Mouse (Mus musculus) stomach, embryonic 14.5 days (tissue): ENCODE measurements around the gene Vwa1. TPM values are rescaled to one million over a fixed set of nuclear protein-coding genes. Genes with fewer than 3 reads are reported as not detected.

Experiments used
- ATAC-seq: fragments of 200-750 bp; cut with Nextera tagmentation; 2 replicates; pipeline ENCODE4 v1.8.0; 2017; ENCODE audit warnings: low read depth, moderate TSS enrichment; ENCODE audit not compliant: insufficient number of reproducible peaks, insufficient read depth, low FRiP score
- H3K27ac ChIP-seq: fragments of 300-500 bp; sonication (generic); 2 replicates; pipeline ENCODE4 v1.5.1; 2014; ENCODE audit warnings: mild to moderate bottlenecking, low read length, moderate library complexity, mixed read lengths
- H3K27me3 ChIP-seq: fragments of 300-500 bp; sonication (generic); 2 replicates; pipeline ENCODE4 v1.6.1; 2014; ENCODE audit warnings: low read length, control low read depth, mixed read lengths; ENCODE audit not compliant: control insufficient read depth, insufficient read depth
- H3K36me3 ChIP-seq: fragments of 300-500 bp; sonication (generic); 2 replicates; pipeline ENCODE4 v1.6.1; 2014; ENCODE audit warnings: mild to moderate bottlenecking, control low read depth, low read length, moderate library complexity, mixed read lengths; ENCODE audit not compliant: control insufficient read depth, insufficient read depth
- H3K4me1 ChIP-seq: fragments of 300-500 bp; sonication (generic); 2 replicates; pipeline ENCODE4 v1.6.1; 2014; ENCODE audit warnings: low read length, control low read depth, mixed read lengths; ENCODE audit not compliant: control insufficient read depth, insufficient read depth
- H3K4me2 ChIP-seq: fragments of 300-500 bp; sonication (generic); replicated peaks from 2 replicates; pipeline ENCODE4 v1.6.1; 2014; ENCODE audit warnings: low read depth, low read length, control low read depth
- H3K4me3 ChIP-seq: fragments of 300-500 bp; sonication (generic); 2 replicates; pipeline ENCODE4 v1.5.1; 2014; ENCODE audit warnings: low read depth, low read length, control low read depth
- H3K9ac ChIP-seq: fragments of 300-500 bp; sonication (generic); replicated peaks from 2 replicates; pipeline ENCODE4 v1.6.1; 2014; ENCODE audit warnings: low read depth, mild to moderate bottlenecking, control low read depth, low read length, moderate library complexity, mixed read lengths
- H3K9me3 ChIP-seq: fragments of 300-500 bp; sonication (generic); 2 replicates; pipeline ENCODE4 v1.6.1; 2016; ENCODE audit warnings: low read depth, low read length, control low read depth; ENCODE audit not compliant: control insufficient read depth
- WGBS: fragments of 180-500 bp; shearing (Covaris S2); extraction: QIAGEN DNeasy Blood & Tissue Kit; methylation state at CpG from one replicate; pipeline ENCODE4 v1.1.7; 2014; 5-methylcytosine and 5-hydroxymethylcytosine counted together
- microRNA-seq: library from miRNA; unstranded; fragments of <30 nt; microRNA quantifications from one replicate; pipeline ENCODE4, GENCODE M21; 2016
- polyA plus RNA-seq: library from polyadenylated mRNA; unstranded; fragments of >200 nt; fragmentation: Nextera tagmentation; extraction: Ambion mirVana; gene quantifications from 2 replicates; pipeline ENCODE4 v1.2.1, GENCODE M21; 2014

Gene Vwa1
- polyA plus RNA-seq, 1 experiment from 2014 or later = 26.8 TPM

GRCm38 (mm10) chr4:155734951-155735702, 39.4 kb downstream of the Vwa1 start:
- Histone ChIP-seq H3K9ac (peak overlapping the region; percentile 77), H3K4me1 (peaks cover 7% of the 10 kb centered on the region), H3K36me3 (peaks cover 9% of the 10 kb centered on the region), H3K9me3 (no peaks in the 10 kb centered on the region), H3K27me3 (no peaks in the 10 kb centered on the region), H3K4me3 (peak overlapping the region; percentile 62), H3K27ac (peak overlapping the region; percentile 81), H3K4me2 (peak overlapping the region; percentile 58)
- 1% methylated on average over 55 of the region's 79 CpGs for WGBS
- ATAC-seq = peak; percentile 71

- Histone ChIP-seq H3K9ac (peak within 1 kb of the TSS; percentile 77), H3K36me3 (peaks cover 9% of the 10 kb centered on the region), H3K9me3 (no peaks in the 10 kb centered on the region), H3K27me3 (no peaks in the 10 kb centered on the region), H3K4me2 (peak within 1 kb of the TSS; percentile 58), H3K27ac (peak within 1 kb of the TSS; percentile 81), H3K4me1 (peaks cover 7% of the 10 kb centered on the region), H3K4me3 (peak within 1 kb of the TSS; percentile 62)
- 3% methylated on average over 26 of the region's 35 CpGs for WGBS
- peak; percentile 89 for ATAC-seq
These were observed 40.1 kb downstream of the Vwa1 start, which contains the start of gene Tmem240 for GRCm38 (mm10) chr4:155734350-155734941. Gene Tmem240 (plus strand): TSS chr4:155734800.

- peaks cover 7% of the 10 kb centered on the region for H3K4me1 ChIP-seq
- WGBS = 85% methylated on average over 10 of the region's 10 CpGs
- no peaks in the 10 kb centered on the region for H3K27me3 ChIP-seq
- ATAC-seq = no peak
- H3K9ac ChIP-seq = no peak overlapping the region
- no peaks in the 10 kb centered on the region for H3K9me3 ChIP-seq
- H3K4me3 ChIP-seq = no peak overlapping the region
- H3K27ac ChIP-seq = no peak overlapping the region; the same call in 1 of the 2 replicates
- H3K4me2 ChIP-seq = no peak overlapping the region
- peaks cover 9% of the 10 kb centered on the region for H3K36me3 ChIP-seq
These were observed 41.2 kb downstream of the Vwa1 start for GRCm38 (mm10) chr4:155733267-155733666.

GRCm38 (mm10) chr4:155727993-155728392, 46.5 kb downstream of the Vwa1 start:
- no peak overlapping the region for H3K4me3 ChIP-seq
- no peak for ATAC-seq
- WGBS = 78% methylated on average over 2 of the region's 2 CpGs
- H3K9me3 ChIP-seq = no peaks in the 10 kb centered on the region
- H3K36me3 ChIP-seq = peaks cover 15% of the 10 kb centered on the region
- H3K4me1 ChIP-seq = no peaks in the 10 kb centered on the region
- no peak overlapping the region for H3K4me2 ChIP-seq
- no peak overlapping the region for H3K9ac ChIP-seq
- H3K27ac ChIP-seq = no peak overlapping the region
- no peaks in the 10 kb centered on the region for H3K27me3 ChIP-seq

GRCm38 (mm10) chr4:155721668-155722083, 52.8 kb downstream of the Vwa1 start:
- Histone ChIP-seq H3K4me2 (no peak overlapping the region), H3K4me3 (no peak overlapping the region), H3K27ac (no peak overlapping the region), H3K27me3 (no peaks in the 10 kb centered on the region), H3K36me3 (peaks cover 13% of the 10 kb centered on the region; the same call in 1 of the 2 replicates), H3K9ac (no peak overlapping the region), H3K4me1 (no peaks in the 10 kb centered on the region), H3K9me3 (no peaks in the 10 kb centered on the region)
- no peak for ATAC-seq
- WGBS = 61% methylated on average over 4 of the region's 4 CpGs

Small RNA genes within 50 kb of the gene (microRNA-seq; reads per million reads assigned to microRNA genes)
- not detected for gene Gm27743

Other genes with a start within 250 kb of the Vwa1 start
- gene Nadk, start 212.3 kb downstream of the Vwa1 start, polyA plus RNA-seq = 78.4 and 83.8 TPM in 2 replicates
- gene Slc35e2, start 173.3 kb downstream of the Vwa1 start, polyA plus RNA-seq = 10.4 TPM in 2 replicates
- 57.0 and 57.3 TPM in 2 replicates for gene Cdk11b, start 149.8 kb downstream of the Vwa1 start, polyA plus RNA-seq
- not detected in 2 replicates for gene Gm10563, start 129.3 kb downstream of the Vwa1 start, polyA plus RNA-seq
- 25.0 and 26.3 TPM in 2 replicates for gene Mmp23, start 121.3 kb downstream of the Vwa1 start, polyA plus RNA-seq
- 18.9 and 21.9 TPM in 2 replicates for gene Mib2, start 105.5 kb downstream of the Vwa1 start, polyA plus RNA-seq
- gene Fndc10, start 80.4 kb downstream of the Vwa1 start, polyA plus RNA-seq = 3.1 and 3.2 TPM in 2 replicates
- gene Ssu72, start 69.9 kb downstream of the Vwa1 start, polyA plus RNA-seq = 140 and 145 TPM in 2 replicates
- gene Tmem240, start 39.9 kb downstream of the Vwa1 start, polyA plus RNA-seq = 0.56 TPM in 2 replicates
- 89.1 and 90.9 TPM in 2 replicates for gene Atad3a, start 13.6 kb downstream of the Vwa1 start, polyA plus RNA-seq
- 0.54 and 0.81 TPM in 2 replicates for gene Tmem88b, start 11.2 kb upstream of the Vwa1 start, polyA plus RNA-seq
- gene Ankrd65, start 15.7 kb upstream of the Vwa1 start, polyA plus RNA-seq = 0.38 and 0.46 TPM in 2 replicates
- 209 and 211 TPM in 2 replicates for gene Mrpl20, start 28.2 kb upstream of the Vwa1 start, polyA plus RNA-seq
- gene Ccnl2, start 37.8 kb upstream of the Vwa1 start, polyA plus RNA-seq = 193 and 209 TPM in 2 replicates
- 125 and 132 TPM in 2 replicates for gene Aurkaip1, start 56.6 kb upstream of the Vwa1 start, polyA plus RNA-seq
- gene Mxra8, start 65.0 kb upstream of the Vwa1 start, polyA plus RNA-seq = 91.5 and 96.7 TPM in 2 replicates
- 6.3 and 6.6 TPM in 2 replicates for gene Dvl1, start 72.7 kb upstream of the Vwa1 start, polyA plus RNA-seq
- gene Tas1r3, start 88.7 kb upstream of the Vwa1 start, polyA plus RNA-seq = 0.32 and 0.35 TPM in 2 replicates
- 16.9 and 17.3 TPM in 2 replicates for gene Cptp, start 94.7 kb upstream of the Vwa1 start, polyA plus RNA-seq
- gene Ints11, start 94.8 kb upstream of the Vwa1 start, polyA plus RNA-seq = 67.7 and 70.1 TPM in 2 replicates
- 45.7 and 50.5 TPM in 2 replicates for gene Pusl1, start 117.1 kb upstream of the Vwa1 start, polyA plus RNA-seq
- 16.0 and 19.4 TPM in 2 replicates for gene Acap3, start 117.1 kb upstream of the Vwa1 start, polyA plus RNA-seq
- gene Ube2j2, start 169.1 kb upstream of the Vwa1 start, polyA plus RNA-seq = 107 TPM in 2 replicates
- 38.6 and 40.5 TPM in 2 replicates for gene C1qtnf12, start 187.6 kb upstream of the Vwa1 start, polyA plus RNA-seq
- gene B3galt6, start 218.0 kb upstream of the Vwa1 start, polyA plus RNA-seq = 18.6 and 18.9 TPM in 2 replicates
- 163 and 171 TPM in 2 replicates for gene Sdf4, start 218.2 kb upstream of the Vwa1 start, polyA plus RNA-seq
- gene Tnfrsf4, start 239.1 kb upstream of the Vwa1 start, polyA plus RNA-seq = 0.34 and 0.41 TPM in 2 replicates